Mouse (Mus musculus): Measurements from ENCODE around the gene Vmn2r91.
"Not testable (repeated sequence)": the region's sequence is repeated elsewhere in the genome, so short reads cannot be mapped to it uniquely, and the experiment has no call there.

Vmn2r91 gene

GRCm38 (mm10) chr17:18084716-18085115, at the start of gene Vmn2r91:
Gene Vmn2r91, plus strand, starts transcription at chr17:18085016.
- DNase-seq = not testable (repeated sequence)

- no peak for DNase-seq
Measured at GRCm38 (mm10) chr17:18049124-18049523, 35.7 kb upstream of the Vmn2r91 start, which contains the start of gene Vmn2r124. Gene Vmn2r124, plus strand, starts transcription at chr17:18049424.

DNA sequence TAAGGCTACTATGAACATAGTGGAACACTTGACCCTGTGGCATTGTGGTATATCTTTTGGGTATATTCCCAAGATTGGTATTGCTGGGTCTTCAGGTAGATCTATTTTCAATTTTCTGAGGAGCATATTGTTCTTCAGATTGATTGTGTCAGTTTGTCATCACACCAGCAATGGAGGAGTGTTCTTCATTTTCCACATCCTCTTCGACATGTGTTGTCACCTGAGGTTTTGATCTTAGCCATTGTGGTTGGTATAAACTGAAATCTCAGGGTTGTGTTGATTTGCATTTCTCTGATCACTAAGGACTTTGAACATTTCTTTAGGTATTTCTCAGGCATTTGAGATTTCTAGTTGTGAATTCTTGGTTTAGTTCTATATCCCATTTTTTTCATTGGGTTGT, 10.8 kb downstream of the Vmn2r91 start:
- DNase-seq = not testable (repeated sequence)

DNA sequence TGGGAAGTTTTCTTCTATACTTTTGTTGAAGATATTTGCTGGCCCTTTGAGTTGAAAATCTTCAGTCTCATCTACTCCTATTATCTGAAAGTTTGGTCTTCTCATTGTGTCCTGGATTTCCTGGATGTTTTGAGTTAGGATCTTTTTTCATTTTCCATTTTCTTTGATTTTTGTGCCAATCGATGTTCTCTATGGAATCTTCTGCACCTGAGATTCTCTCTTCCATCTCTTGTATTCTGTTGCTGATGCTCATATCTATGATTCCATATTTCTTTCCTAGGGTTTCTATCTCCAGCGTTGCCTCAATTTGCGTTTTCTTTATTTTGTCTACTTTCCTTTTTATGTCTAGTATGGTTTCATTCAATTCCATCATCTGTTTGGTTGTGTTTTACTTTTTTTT, 17.4 kb downstream of the Vmn2r91 start:
- DNase-seq = not testable (repeated sequence)

- DNase-seq = not testable (repeated sequence)
Measured at GRCm38 (mm10) chr17:18151587-18151986, 66.8 kb downstream of the Vmn2r91 start, which contains the start of gene Vmn2r92. Gene Vmn2r92, plus strand, starts transcription at chr17:18151887.

DNA sequence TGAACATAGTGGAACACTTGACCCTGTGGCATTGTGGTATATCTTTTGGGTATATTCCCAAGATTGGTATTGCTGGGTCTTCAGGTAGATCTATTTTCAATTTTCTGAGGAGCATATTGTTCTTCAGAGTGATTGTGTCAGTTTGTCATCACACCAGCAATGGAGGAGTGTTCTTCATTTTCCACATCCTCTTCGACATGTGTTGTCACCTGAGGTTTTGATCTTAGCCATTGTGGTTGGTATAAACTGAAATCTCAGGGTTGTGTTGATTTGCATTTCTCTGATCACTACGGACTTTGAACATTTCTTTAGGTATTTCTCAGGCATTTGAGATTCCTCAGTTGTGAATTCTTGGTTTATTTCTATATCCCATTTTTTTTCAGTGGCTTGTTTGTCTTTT, 76.4 kb downstream of the Vmn2r91 start:
- DNase-seq = not testable (repeated sequence)
